11 mouse cellular contexts compared by ENCODE assay signal in genomic region chr2:178867086-178867485, GRCm38 (mm10).
DNase-seq lines count a peak whose midpoint lies in the region; ATAC-seq lines count a peak whose summit lies in the region.
"Had no signal": no experiment of that assay in that cellular context is flagged by ENCODE, and none has a peak within 500 bp of the region (broad histone marks: within the 10 kb centered on the region; RNA-seq: fewer than 3 reads in every experiment).

No protein-coding gene starts in this region.

- no peak overlapping the region for H3K4me3 ChIP-seq in heart, embryonic 10.5 days
- no peak overlapping the region for H3K4me3 ChIP-seq in neural tube, embryonic 15.5 days (replicated peaks)
- H3K4me3 ChIP-seq: midbrain, embryonic 13.5 days; stomach, embryonic 15.5 days had no signal

- DNase-seq in heart, postnatal 14 days = peak; percentile 18 to 58
- no peak for DNase-seq in heart, embryonic 10.5 days (ENCODE audit: low spot score)
- peak; percentile 58 for DNase-seq in neural tube, embryonic 10.5 days (ENCODE audit: extremely low spot score, low spot score)
- peak; percentile 68 for DNase-seq in mesoderm, embryonic 11.5 days (ENCODE audit: low read depth, low spot score)
- DNase-seq in cerebellum, adult 18-20 months = no peak
- DNase-seq in frontal cortex, postnatal 25 days (ENCODE audit: low spot score in 2 of 2) = no peak
- DNase-seq: gastrocnemius, postnatal 14 days had no signal

- no peak overlapping the region for H3K4me2 ChIP-seq in neural tube, embryonic 15.5 days
- H3K4me2 ChIP-seq: midbrain, embryonic 13.5 days; stomach, embryonic 15.5 days had no signal

- 56% methylated on average over 3 of the region's 3 CpGs for WGBS in heart, embryonic 10.5 days
- 70% methylated on average over 3 of the region's 3 CpGs for WGBS in neural tube, embryonic 15.5 days

- intact Hi-C loops in heart, postnatal 14 days (cut with DNase I) = no loop called here

- H3K27me3 ChIP-seq in heart, embryonic 10.5 days (ENCODE audit: insufficient read depth, poor library complexity, severe bottlenecking) = 0 out of 2 replicates have a peak, but pooled peaks cover 6% of the 10 kb centered on the region
- H3K27me3 ChIP-seq in neural tube, embryonic 15.5 days (replicated peaks) = no peaks in the 10 kb centered on the region
- H3K27me3 ChIP-seq: midbrain, embryonic 13.5 days; stomach, embryonic 15.5 days had no signal

- no peak overlapping the region for H3K9ac ChIP-seq in neural tube, embryonic 15.5 days (replicated peaks)
- H3K9ac ChIP-seq: midbrain, embryonic 13.5 days; stomach, embryonic 15.5 days had no signal

- ATAC-seq in neural tube, embryonic 15.5 days (ENCODE audit: low FRiP score) = no peak
- 0 out of 2 replicates have a peak, but pooled peaks have one; percentile 37 for ATAC-seq in common myeloid progenitor, adult 5-6 weeks (replicated peaks; ENCODE audit: low read depth, poor library complexity, severe bottlenecking)
- ATAC-seq: midbrain, embryonic 13.5 days had no signal

- H3K27ac ChIP-seq in heart, embryonic 10.5 days = no peak overlapping the region
- no peak overlapping the region for H3K27ac ChIP-seq in neural tube, embryonic 15.5 days (replicated peaks)
- H3K27ac ChIP-seq: midbrain, embryonic 13.5 days; stomach, embryonic 15.5 days had no signal

- H3K9me3 ChIP-seq in heart, embryonic 10.5 days = no peaks in the 10 kb centered on the region
- no peaks in the 10 kb centered on the region for H3K9me3 ChIP-seq in neural tube, embryonic 15.5 days (replicated peaks)
- H3K9me3 ChIP-seq: midbrain, embryonic 13.5 days; stomach, embryonic 15.5 days had no signal

- no peaks in the 10 kb centered on the region for H3K36me3 ChIP-seq in heart, embryonic 10.5 days
- H3K36me3 ChIP-seq in neural tube, embryonic 15.5 days = no peaks in the 10 kb centered on the region
- H3K36me3 ChIP-seq: midbrain, embryonic 13.5 days; stomach, embryonic 15.5 days had no signal

- H3K4me1 ChIP-seq in heart, embryonic 10.5 days = no peaks in the 10 kb centered on the region
- no peaks in the 10 kb centered on the region for H3K4me1 ChIP-seq in neural tube, embryonic 15.5 days
- H3K4me1 ChIP-seq: stomach, embryonic 15.5 days had no signal

Comparison
In these comparisons a context has a peak if more than half of its experiments do, and no peak if none do; other contexts are left out.
1. DNase-seq: peak in heart, postnatal 14 days (2 of 2), neural tube, embryonic 10.5 days (single experiment) and mesoderm, embryonic 11.5 days (single experiment); none in heart, embryonic 10.5 days (single experiment), cerebellum, adult 18-20 months (0 of 2) and frontal cortex, postnatal 25 days (0 of 2).